Mouse (Mus musculus) regulatory T cell (primary cell): ENCODE results near the gene 4931429L15Rik.
"Not testable (repeated sequence)": the region's sequence is repeated elsewhere in the genome, so short reads cannot be mapped to it uniquely, and the experiment has no call there.

Source experiments
- in situ Hi-C: fragments of 300-600 bp; cut with MboI, MseI; formaldehyde crosslinking; loops from one replicate; pipeline ENCODE4 v1.15.1; 2025; ENCODE audit warnings: high pct_unique_total_duplicates

The 4931429L15Rik gene

GRCm38 (mm10) chr9:46319886-46320285 lies at the start of gene 4931429L15Rik:
Gene 4931429L15Rik, minus strand, starts transcription at chr9:46319986.
- in situ Hi-C loops = not testable (repeated sequence)

- in situ Hi-C loops = no loop called here
Observed at GRCm38 (mm10) chr9:46362459-46362858, 42.7 kb upstream of the 4931429L15Rik start.

GRCm38 (mm10) chr9:46361461-46362111 lies 41.8 kb upstream of the 4931429L15Rik start:
- in situ Hi-C loops = no loop called here

- in situ Hi-C loops = no loop called here
Observed at GRCm38 (mm10) chr9:46353992-46354391, 34.2 kb upstream of the 4931429L15Rik start.

- in situ Hi-C loops = no loop called here
Observed at GRCm38 (mm10) chr9:46353330-46353724, 33.5 kb upstream of the 4931429L15Rik start.

GRCm38 (mm10) chr9:46352651-46353329 lies 33.0 kb upstream of the 4931429L15Rik start:
- in situ Hi-C loops = no loop called here

GRCm38 (mm10) chr9:46350451-46350981 lies 30.7 kb upstream of the 4931429L15Rik start:
- in situ Hi-C loops = no loop called here

- in situ Hi-C loops = no loop called here
Observed at GRCm38 (mm10) chr9:46345887-46346665, 26.3 kb upstream of the 4931429L15Rik start.

GRCm38 (mm10) chr9:46339051-46339652 lies 19.4 kb upstream of the 4931429L15Rik start:
- in situ Hi-C loops = no loop called here

GRCm38 (mm10) chr9:46338384-46338783 lies 18.6 kb upstream of the 4931429L15Rik start:
- in situ Hi-C loops = no loop called here

GRCm38 (mm10) chr9:46337852-46338291 lies 18.1 kb upstream of the 4931429L15Rik start:
- in situ Hi-C loops = no loop called here

- in situ Hi-C loops = no loop called here
Observed at GRCm38 (mm10) chr9:46337331-46337730, 17.5 kb upstream of the 4931429L15Rik start.

- in situ Hi-C loops = not testable (repeated sequence)
Observed at GRCm38 (mm10) chr9:46336294-46336693, 16.5 kb upstream of the 4931429L15Rik start.

- in situ Hi-C loops = no loop called here
Observed at GRCm38 (mm10) chr9:46335461-46335995, 15.7 kb upstream of the 4931429L15Rik start.

GRCm38 (mm10) chr9:46334471-46335025 lies 14.8 kb upstream of the 4931429L15Rik start:
- in situ Hi-C loops = no loop called here

GRCm38 (mm10) chr9:46331301-46331700 lies 11.5 kb upstream of the 4931429L15Rik start:
- in situ Hi-C loops = no loop called here

- in situ Hi-C loops = no loop called here
Observed at GRCm38 (mm10) chr9:46330586-46330895, 10.8 kb upstream of the 4931429L15Rik start.

GRCm38 (mm10) chr9:46329801-46330585 lies 10.2 kb upstream of the 4931429L15Rik start:
- in situ Hi-C loops = no loop called here

- in situ Hi-C loops = no loop called here
Observed at GRCm38 (mm10) chr9:46329250-46329648, 9.5 kb upstream of the 4931429L15Rik start.

GRCm38 (mm10) chr9:46328572-46329249 lies 8.9 kb upstream of the 4931429L15Rik start:
- in situ Hi-C loops = no loop called here
